Mouse (Mus musculus) liver, embryonic 14.5 days (tissue): ENCODE results near the gene Fbxo17.
A peak's percentile ranks its signal among the peaks of the same experiment; 100 is the strongest.

Source experiments
- CTCF ChIP-seq: IDR thresholded peaks from 2 replicates; pipeline ENCODE4 v1.5.1; 2016; ENCODE audit warnings: antibody characterized with exemption, low read depth, control low read depth
- EP300 ChIP-seq: IDR thresholded peaks from 2 replicates; pipeline ENCODE4 v1.6.1; 2016; ENCODE audit warnings: antibody characterized with exemption, low read depth

- TF ChIP-seq CTCF (peak; percentile 43; the same call in 1 of the 2 replicates), EP300 (no peak)
These were observed 5.5 kb downstream of the Fbxo17 start for GRCm38 (mm10) chr7:28722079-28722478.
